Mouse (Mus musculus): Measurements from ENCODE around the gene Mdm1.
A peak's percentile ranks its signal among the peaks of the same experiment; 100 is the strongest.
"Not testable (repeated sequence)": the region's sequence is repeated elsewhere in the genome, so short reads cannot be mapped to it uniquely, and the experiment has no call there.

The Mdm1 gene

DNA sequence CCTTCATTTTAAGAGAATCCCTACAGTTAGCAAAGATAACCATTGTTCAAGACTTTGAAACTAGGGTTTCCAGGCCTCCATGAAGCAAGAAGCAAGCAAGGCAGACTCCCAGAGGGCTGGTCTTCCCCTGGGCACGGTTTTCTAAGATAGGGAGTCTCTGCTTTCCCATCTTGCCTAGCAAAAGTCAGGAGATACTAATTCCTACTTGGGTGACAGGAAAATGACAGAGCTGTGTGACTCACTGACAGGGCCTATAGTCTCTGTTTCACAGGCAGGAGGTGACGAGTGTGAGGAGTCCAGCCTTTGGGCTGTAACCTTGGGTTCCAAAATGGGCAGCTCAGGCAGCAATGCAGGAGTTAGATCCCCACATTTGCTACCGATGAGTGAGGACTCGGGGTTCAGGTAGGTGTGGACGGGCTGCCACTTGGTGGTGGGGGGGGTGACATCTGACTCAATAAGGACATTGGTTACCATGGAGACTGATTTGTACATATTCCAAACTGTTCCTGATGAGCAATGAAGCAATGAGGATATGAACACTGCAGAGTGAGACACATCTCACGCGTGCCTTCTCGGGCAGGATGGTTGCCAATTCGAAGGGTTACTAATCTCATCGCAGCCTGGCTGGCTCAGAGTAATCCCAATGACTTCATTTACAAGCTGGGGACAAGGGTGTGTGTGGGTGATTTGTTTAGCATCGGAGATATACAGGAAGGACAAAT is 19.0 kb upstream of the Mdm1 start:
- peak in 1 of 2 experiments; percentile 8 for DNase-seq (ENCODE audit: low spot score in 2 of 2)

DNA sequence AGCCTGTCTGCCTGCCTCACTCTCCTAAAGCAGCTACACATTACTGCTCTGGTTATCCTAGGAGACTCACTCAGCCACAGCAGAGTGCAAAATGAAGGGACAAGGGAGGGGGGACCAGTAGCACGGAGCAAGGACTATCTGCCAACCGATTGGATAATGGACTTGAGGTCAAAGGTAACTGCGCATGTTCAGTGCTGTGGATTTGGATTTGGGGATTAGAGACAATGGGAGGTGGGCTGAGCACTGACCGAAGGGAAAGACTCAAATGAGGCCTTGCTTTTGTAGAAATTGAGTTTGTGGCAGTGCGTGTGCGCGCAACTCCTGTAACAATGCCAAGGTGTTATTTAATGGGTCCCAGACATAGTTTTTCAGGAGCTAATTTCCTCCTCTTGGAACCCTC is 16.4 kb upstream of the Mdm1 start:
- DNase-seq (ENCODE audit: low spot score in 2 of 2): no peak

DNA sequence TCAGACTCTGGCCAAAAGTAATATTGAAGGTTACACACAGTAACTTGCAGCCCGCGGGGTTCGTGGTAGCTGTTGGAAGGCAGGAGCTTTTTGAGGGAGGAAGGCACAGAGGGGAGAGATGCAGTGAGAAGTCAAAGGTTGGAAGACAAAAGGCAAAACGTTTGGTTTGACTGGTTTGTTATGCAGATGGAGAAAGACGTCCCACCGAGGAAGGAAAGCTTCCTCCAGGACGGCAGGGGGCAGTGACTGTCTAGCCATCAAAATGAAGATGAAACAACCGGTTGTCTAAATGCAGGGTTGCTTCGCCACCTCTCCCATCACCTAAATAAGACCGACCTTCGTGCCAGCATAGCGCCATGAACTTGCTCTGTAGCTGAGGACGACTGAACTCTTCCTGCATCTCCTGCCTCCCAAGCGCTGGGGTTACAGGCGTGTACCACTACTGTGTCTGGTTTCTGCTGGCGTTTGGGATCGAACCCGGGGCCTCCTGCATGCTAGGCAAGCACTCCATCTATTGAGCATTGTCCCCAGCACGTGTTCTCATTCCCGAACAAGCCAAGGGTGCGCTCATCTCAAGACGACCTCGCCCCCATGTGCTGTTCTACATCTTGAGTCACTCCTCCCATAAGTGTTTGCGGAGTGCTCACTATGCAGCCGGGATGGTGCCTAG is 15.7 kb upstream of the Mdm1 start:
- no peak for DNase-seq (ENCODE audit: low spot score in 2 of 2)

DNA sequence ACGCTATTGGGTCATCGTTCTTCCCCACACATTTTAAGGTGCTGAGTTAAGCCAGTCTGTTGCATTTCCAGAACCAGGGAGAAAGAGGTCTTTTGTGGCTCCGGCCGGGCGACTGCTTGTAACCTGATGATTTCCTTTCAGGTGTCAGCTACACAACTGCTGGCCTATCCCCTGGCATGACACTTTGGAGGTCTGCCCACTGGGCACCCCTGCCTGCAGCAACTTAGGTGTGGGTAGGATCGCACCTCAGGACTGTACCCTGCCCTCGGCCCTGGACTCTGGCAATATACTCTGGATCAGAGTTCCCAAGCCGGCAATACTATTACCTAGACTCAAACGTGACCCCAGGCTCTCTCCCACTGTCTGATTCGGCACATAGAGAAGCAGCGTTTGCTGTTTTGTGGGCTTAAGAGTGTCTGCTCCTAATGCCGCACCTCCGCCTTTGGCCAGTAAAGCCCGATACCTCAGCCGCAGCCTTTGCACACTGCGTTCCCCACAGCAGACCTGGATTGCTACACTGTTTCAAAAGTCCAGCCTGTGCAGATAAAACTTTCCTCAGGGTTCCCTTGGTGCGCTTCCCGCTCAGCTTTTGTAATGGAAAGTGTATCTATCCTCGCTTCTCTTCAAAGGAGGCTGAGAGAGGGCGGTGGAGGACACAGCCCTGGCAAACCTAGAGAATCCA is 12.5 kb upstream of the Mdm1 start:
- DNase-seq (ENCODE audit: low spot score in 2 of 2): no peak

DNA sequence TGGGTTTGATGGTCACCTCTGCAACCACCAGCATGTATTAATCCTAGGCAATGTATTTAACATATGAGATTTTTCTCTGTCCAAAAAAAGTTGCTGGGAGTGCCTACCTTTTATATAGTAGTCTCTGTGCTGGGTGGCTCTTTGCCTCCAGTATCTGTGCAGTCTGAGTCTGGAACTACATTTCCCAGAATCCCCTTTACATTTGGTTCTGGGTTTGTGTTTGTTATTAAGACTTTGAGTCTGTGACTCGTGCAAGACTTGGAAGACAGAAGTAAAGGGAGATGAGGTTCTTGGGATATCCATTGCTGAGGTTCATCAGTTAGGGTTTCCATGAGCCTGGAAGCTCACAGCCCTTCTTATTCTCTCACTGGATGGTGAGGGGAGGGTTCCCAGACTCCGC is 11.6 kb upstream of the Mdm1 start:
- DNase-seq (ENCODE audit: low spot score in 2 of 2): no peak

DNA sequence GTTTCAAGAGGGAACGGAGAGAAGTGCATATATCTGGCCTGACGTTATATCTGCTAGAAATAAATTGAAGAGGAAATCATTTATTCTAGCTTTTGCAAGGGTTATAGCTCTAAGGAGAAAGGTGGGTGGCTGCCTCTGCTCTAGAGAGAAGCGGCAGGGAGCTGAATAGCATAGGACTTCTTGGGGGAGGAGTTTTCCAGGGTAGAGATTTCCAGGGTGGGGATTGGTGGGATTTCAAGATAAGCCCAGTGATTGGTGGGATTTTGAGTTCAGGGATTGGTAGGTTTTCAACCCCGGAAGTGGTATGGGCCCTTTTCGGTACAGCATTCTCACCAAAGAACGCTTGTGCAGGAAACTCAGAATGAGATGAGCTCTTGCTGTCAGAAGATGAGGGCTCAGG is 8.6 kb upstream of the Mdm1 start:
- no peak for DNase-seq (ENCODE audit: low spot score in 2 of 2)

DNA sequence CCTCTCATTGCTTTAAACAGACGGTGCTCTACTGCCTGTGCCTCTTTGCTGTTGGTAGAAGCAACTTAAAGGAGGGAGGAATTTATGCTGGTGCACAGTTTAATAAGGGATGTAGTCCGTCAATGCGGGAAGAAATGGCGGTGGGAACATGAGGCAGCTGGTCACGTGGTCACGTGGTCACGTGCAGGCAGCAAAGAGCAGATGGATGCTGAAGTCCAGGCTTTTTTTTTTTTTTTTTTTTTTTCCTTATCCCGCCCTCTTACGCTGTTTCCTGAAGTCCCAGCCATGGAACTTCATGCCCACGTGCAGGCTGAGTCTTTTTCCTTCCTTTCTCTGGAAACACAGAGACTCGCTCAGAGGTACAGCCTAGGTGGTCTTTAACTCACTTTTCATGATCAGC is 3.1 kb upstream of the Mdm1 start:
- no peak for DNase-seq (ENCODE audit: low spot score in 2 of 2)

DNA sequence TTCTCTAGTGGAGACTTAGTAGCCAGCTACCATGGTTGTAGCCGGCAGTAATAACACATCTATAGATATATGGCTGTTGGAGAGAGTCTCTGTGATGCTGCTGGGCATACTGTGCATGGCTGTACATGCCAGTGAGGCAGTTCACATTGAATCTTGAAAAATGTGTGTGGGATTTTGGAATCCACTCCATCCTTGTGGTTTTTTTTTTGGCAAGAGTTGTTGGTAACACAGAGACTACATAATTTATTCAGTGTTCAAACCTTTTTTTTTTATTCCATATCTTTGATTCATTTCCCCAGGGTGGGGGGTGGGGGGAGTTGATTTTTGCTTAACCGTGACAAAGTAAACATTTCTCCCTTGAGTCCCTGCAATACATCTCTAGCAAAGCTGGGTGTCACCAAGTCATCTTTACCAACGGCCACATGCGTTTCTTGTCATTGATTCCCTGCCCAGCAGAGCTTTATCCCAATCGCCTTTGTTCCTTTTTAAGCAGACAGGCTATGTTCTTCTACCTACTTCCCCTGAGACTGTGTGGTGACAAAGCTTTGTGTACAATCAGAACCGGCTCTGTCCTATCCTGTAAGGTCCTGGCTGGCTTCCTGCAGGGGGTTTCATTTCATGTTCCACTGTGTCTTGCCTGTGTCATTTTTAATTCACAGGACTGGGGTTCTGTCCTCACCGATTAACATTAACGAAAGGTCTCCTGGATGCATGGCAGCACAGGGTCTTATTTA is 1.6 kb upstream of the Mdm1 start:
- DNase-seq (ENCODE audit: low spot score in 2 of 2): no peak

DNA sequence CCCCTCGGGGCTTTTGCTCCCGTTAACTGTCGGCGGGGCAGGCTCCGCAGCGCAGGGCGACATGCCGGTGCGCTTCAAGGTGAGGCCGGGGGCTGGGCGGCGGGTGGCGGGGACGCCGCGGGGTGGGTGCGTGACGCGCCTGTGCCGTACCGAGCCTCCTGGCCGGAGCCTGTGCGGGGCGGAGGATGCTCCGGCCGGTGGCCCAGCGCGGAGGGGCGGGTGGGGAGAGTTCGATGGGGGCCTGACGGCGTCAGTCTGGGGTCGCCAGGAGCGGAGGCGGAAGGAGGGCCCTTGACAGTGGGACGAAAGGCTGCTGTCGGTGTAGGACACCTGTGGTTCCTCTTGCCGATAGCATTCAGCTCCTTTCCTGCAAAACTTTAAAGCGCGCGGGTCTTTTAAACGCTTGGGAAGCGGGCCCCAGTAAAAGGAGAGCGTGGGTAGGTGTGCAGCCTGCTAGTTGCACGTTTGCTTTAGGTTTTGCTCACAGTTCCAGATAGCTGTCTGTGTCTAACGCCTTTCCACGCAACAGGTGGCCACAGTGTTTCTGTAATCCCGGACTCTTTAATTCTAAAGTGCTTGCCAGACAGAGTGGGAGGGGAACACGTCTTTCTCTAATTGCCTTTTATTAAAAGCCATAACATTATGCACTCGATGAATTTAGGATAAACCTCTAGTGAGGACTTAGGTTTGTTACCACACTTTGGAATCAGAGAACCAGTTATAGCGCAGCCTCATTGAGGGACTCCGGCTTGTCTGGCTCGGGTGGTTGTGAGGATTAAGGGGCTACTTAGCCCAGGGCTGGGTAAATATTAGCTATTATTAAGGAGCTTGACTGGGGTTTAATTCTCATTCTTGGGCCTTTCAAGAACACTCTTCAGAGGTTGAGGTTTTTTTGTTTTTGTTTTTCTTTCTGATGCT is 532 bp downstream of the Mdm1 start:
- no peak for DNase-seq (ENCODE audit: low spot score in 2 of 2)

DNA sequence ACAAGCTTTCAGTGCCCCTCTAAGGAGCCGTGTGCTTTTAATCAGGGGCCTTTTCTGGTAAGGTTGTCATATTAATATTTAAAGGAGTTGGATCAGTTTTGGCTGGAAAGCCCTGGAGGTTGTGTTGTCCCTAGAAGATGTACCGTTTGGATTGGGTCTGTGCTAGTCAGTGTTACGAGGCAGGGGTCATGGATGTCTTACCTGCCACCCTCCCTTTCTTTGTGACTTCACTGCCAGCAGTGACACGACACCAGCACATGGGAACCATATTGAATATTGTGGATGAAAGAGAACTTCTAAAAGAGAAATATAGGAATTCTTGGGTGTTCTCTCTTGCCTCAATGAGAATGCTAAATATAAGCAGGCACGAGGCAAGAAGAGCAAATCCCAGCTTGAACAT is 7.8 kb downstream of the Mdm1 start:
- DNase-seq (ENCODE audit: low spot score in 2 of 2): no peak

DNA sequence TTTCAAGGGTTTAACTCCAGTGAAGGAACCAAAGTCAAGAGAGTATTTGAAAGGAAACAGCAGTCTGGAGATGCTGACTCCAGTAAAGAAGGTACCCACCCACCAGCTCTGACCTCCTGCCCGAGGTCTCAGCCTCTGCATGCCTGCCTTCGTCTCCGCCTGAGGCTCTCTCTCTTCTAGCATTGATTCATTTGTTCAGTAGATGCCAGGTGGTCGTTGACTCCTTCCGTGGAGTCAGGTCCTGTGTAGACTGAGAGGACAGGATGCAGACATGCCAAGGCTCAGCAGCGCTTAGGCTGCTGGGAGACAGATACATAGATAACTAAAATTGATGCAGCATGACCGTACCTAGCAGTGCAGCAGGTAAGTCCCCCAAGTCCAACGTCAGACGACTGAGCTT is 9.3 kb downstream of the Mdm1 start:
- no peak for DNase-seq (ENCODE audit: low spot score in 2 of 2)

DNA sequence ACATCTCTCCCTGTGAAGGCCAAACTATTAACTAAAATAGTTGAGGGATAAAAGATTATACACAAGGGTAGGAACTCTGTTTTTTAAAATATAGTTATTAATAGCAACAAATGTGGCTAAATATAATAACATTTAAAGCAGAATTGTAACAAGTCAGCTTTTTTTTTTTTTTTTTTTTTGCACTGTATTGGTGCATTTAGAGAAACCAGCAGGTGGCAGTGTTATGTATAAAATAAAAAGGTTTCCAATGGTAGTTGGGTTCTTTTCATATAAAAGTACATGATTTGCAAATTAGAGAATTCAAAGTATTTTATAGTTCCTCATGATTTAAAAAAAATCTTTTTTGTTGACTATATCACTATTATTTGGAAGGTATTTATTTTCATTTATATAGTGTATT is 14.3 kb downstream of the Mdm1 start:
- DNase-seq (ENCODE audit: low spot score in 2 of 2): no peak

DNA sequence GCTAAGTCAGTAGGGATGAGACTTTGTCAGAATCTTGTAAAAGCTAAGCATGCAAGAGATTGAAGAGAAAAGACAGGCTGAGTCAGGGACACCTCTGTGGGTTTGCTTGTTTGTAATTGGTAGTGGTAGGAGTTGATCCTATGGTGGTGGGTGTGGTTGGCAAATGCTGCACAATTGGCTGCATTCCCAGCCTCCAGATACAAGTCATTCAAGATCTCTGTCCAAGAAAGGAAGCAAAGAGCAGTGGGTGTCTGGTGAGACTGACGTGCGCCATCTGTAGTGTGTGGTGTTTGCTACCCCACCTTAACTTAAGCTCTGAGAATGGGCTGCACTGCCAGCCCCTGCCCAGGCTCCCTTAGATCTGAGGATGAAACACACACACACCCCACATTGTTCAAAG is 19.5 kb downstream of the Mdm1 start:
- DNase-seq (ENCODE audit: low spot score in 2 of 2): no peak

DNA sequence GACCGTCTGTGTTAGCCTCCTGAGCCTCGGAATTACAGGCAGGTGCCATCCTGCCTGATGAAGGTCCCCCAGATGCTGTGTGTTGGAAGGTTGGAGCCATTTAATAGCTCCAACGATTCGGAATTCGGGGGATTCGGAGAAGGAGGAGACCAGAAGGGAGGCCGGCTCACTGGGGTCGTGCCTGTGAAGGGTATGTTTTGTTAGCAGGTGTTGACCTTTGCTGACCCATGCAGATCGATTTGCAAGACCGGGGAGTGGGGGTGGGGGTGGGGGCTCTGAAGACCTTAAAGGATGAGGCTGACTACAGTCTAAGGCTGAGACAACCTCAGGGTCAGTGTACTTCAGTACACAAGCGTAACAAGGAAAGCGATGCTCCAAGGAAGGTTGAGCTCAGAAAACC is 27.6 kb downstream of the Mdm1 start:
- no peak for DNase-seq (ENCODE audit: low spot score in 2 of 2)

DNA sequence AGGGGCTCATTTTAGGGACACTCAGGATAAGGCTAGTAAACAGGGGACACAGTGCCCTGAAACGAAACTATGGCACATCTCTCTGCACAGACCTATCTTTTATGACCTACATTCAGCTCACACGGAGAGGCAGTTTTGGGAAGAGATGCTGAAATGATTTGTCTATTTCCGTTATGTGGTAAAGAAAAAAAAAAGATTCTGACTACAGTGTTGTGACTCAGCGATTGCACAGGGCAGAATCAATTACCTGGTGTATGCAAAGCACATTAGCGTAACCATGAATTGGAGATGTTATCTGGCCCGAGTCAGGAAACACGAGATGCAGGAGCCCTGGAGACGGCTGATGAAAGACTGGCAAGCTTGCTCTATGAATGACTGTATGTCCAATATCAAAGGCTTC is 30.8 kb downstream of the Mdm1 start:
- DNase-seq (ENCODE audit: low spot score in 2 of 2): no peak

DNA sequence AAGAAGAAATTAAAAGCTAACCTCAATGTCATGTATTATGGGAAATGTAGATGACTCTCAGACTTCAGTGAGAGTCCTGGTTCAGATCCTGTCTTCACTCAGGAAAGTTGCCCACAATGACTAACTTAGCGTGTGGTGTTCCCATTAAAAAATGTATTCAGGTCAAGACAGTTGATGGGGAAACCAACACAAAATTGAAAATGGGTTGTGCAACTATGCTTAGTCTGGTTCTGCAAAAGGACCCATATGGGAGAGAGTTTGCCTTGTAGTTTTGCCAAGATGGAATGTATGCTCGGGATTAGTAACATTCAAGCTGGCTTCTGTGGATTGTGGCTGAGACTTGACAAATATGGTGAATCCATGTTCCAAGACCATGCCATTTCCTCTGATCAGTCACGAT is 31.3 kb downstream of the Mdm1 start:
- DNase-seq (ENCODE audit: low spot score in 2 of 2): no peak

DNA sequence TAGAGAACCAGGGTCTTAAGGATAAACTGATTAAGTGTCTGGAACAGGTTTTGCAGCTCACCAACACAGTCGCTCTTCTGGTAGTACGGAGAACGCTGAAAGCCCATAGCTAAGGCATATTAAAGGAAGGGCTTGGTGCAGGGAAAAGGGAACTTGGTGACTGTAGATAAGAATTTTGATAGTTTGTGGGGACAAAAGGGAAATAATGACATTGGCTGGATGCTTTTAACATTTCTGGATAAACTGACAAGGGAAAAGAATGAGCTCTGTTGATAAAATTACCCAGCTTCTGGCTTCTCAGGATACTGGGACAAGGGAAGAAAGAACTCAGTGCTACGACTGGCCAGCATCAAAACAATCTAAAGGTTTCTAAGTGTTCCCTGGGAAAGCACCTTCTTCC is 33.9 kb downstream of the Mdm1 start:
- not testable (repeated sequence) for DNase-seq (ENCODE audit: low spot score in 2 of 2)

DNA sequence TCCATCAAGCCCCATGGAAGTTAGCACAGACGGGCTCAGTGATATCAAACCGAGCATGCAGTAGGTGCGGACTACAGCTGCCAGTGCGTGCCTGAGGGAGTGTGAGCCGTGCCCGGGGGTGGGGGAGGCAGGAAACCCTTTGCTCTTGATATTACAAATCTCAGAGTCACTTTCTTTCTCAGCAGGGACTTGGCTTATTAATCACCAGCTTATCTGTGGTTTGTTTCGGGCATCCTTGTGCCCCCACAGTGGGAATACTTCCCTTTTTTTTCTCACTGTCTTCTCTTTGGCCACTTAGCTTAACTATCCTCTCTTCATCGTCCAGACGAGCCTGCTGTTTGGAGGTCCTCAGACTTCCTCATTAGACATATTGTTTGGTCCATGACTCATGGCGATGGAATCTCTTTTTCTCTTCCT is 37.1 kb downstream of the Mdm1 start:
- no peak for DNase-seq (ENCODE audit: low spot score in 2 of 2)

DNA sequence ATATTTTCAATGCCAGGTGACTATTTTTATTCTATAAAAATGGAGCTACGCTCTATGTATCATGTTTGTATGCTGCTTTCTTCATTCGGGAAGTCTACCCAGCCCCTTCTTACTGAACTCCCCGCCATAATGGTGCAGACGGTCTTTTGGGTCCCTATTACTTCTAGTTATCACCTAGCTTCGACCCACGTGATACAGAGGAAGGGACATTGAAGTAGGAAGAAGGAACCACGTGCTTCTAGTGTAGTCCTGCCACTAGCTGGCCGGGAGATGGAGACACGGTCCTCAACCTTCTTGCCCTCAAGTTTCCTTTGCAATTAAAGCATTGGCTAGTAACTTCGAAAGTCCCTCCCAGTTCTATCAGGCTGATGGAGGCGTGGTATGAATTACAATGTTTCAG is 37.7 kb downstream of the Mdm1 start:
- DNase-seq (ENCODE audit: low spot score in 2 of 2): no peak

DNA sequence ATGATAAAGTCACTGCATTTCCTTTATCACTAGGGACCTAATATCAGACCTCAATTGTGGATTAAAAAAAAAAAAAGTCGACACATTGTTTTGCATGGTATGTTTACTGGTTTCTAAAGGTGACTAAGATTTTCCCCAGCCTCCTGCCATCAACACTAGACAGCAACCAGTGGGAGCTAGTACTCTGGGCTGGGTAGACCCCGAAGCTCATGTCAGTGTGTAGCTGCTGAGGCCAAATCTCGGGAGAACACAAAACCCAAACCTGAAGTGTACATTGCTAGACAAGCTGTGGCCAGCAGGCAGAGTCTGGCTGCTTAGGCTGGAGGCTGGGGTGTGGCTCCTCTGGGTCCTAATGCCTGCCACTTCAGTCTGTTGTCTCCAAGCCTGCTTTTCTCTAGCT is 53.5 kb downstream of the Mdm1 start:
- not testable (repeated sequence) for DNase-seq (ENCODE audit: low spot score in 2 of 2)

DNA sequence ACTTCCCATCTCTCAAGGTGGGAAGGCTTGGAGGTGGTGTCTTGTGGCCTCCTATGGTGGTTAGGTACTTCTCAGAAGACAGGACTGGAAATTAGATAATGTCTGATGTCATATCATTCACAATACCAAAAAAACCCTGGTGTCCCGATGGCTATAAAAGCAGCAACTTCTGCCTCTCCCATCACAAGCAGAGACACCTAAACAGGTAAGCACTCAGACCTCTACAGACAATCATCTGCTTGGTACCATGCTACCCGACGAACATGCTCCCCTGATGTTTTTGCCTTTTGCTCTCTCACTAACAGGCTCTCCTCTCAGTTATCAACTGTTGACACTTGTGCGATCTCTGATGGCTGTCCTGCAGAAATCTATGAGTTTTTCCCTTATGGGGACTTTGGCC is 63.0 kb downstream of the Mdm1 start, which contains the start of gene Il22:
TSS of gene Il22 (plus strand) at position 301 of the 400 bp plus-strand sequence.
- no peak for DNase-seq (ENCODE audit: low spot score in 2 of 2)

Data from cerebellum, postnatal 4 days (tissue).